ENCODE assay signal across 8 mouse cellular contexts in the genomic region with DNA sequence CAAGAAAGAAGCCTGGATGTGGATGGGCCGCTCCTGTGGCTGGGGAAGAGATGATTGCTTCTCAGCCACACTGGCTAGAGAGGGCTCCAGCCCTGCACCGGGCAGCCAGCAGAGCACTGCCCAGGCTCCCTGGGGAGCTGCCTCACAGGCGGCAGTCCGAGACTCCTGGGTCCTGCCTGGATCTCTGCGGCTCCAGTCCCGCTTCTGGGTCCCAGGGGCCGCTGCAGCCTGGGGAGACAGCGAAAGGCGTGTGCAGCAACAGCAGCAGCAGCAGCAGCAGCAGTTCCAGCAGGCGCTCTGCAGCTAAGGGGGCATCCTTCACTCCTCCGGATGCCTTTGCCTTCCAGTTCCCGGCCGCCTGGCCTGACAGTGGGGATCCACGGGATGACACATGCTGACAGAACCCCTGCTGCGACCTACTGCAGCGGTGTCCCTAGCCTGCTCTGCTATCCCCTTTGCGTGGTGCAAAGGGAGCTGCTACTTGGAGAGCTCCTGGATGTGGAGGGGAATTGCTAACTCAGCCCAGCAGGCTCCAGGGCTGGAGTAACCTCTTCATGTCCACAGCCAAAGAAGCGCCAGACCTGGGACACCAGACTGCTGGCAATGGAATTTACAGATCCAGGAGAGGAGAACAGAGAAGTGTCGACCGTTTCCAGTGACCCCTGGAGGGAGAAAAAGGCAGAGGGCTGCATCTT.
A peak's percentile ranks its signal among the peaks of the same experiment; 100 is the strongest.
DNase-seq lines count a peak whose midpoint lies in the region; ATAC-seq lines count a peak whose summit lies in the region.

No protein-coding gene starts in this region.

- peak; percentile 3 for DNase-seq in left cerebral cortex, postnatal 4 days
- no peak for DNase-seq in left cerebral cortex, postnatal 25 days (ENCODE audit: low spot score in 2 of 2)
- DNase-seq in brain, adult 2 months (ENCODE audit: low read depth, low spot score) = peak; percentile 33
- peak; percentile 49 for DNase-seq in limb, embryonic 11.5 days (ENCODE audit: low spot score)
- DNase-seq in neural tube, embryonic 11.5 days (ENCODE audit: low spot score) = peak; percentile 35
- DNase-seq in cerebellum, adult 18-20 months = no peak

- H3K4me3 ChIP-seq in heart, embryonic 13.5 days = peak overlapping the region; percentile 39
- peak overlapping the region; percentile 23; the same call in 1 of the 2 replicates for H3K4me3 ChIP-seq in limb, embryonic 11.5 days (ENCODE audit: low read depth, low read length)
- peak overlapping the region; percentile 21 for H3K4me3 ChIP-seq in neural tube, embryonic 11.5 days (ENCODE audit: low read depth, low read length)

- 4% methylated on average over 20 of the region's 20 CpGs for WGBS in heart, embryonic 13.5 days
- WGBS in limb, embryonic 11.5 days = 3% methylated on average over 20 of the region's 20 CpGs
- WGBS in neural tube, embryonic 11.5 days = 5% methylated on average over 20 of the region's 20 CpGs

- intact Hi-C loops in left cerebral cortex, postnatal 4 days (cut with DNase I) = no loop called here
- intact Hi-C loops in left cerebral cortex, postnatal 25 days (cut with DNase I) = no loop called here

- H3K27ac ChIP-seq in heart, embryonic 13.5 days (replicated peaks) = no peak overlapping the region
- H3K27ac ChIP-seq in limb, embryonic 11.5 days (replicated peaks; ENCODE audit: low read depth, low read length) = no peak overlapping the region
- H3K27ac ChIP-seq in neural tube, embryonic 11.5 days (ENCODE audit: low read depth, low read length) = no peak overlapping the region

- no peak for ATAC-seq in heart, embryonic 13.5 days (ENCODE audit: extremely low read depth, insufficient number of reproducible peaks, low FRiP score, low TSS enrichment)
- ATAC-seq in limb, embryonic 11.5 days (ENCODE audit: insufficient number of reproducible peaks, low FRiP score, low TSS enrichment, low read depth) = no peak
- ATAC-seq in neural tube, embryonic 11.5 days (ENCODE audit: insufficient read depth, low FRiP score, low TSS enrichment) = peak; percentile 16; the same call in 1 of the 2 replicates
- no peak for ATAC-seq in erythroid progenitor cell, adult 5-6 weeks (replicated peaks; ENCODE audit: low FRiP score, poor library complexity, severe bottlenecking)

- peak overlapping the region; percentile 68 for H3K4me2 ChIP-seq in heart, embryonic 13.5 days
- peak overlapping the region; percentile 58 for H3K4me2 ChIP-seq in limb, embryonic 11.5 days (ENCODE audit: low read depth, severe bottlenecking)
- peak overlapping the region; percentile 54 for H3K4me2 ChIP-seq in neural tube, embryonic 11.5 days (ENCODE audit: low read depth)

- peaks cover 15% of the 10 kb centered on the region for H3K4me1 ChIP-seq in heart, embryonic 13.5 days
- H3K4me1 ChIP-seq in limb, embryonic 11.5 days (ENCODE audit: control insufficient read depth, insufficient read depth, low read length) = no peaks in the 10 kb centered on the region
- peaks cover 8% of the 10 kb centered on the region; the same call in 1 of the 2 replicates for H3K4me1 ChIP-seq in neural tube, embryonic 11.5 days (ENCODE audit: control insufficient read depth, insufficient read depth, low read length)

- peak overlapping the region; percentile 62 for H3K9ac ChIP-seq in heart, embryonic 13.5 days
- H3K9ac ChIP-seq in limb, embryonic 11.5 days (ENCODE audit: low read length) = peak overlapping the region; percentile 52
- peak overlapping the region; percentile 55 for H3K9ac ChIP-seq in neural tube, embryonic 11.5 days (ENCODE audit: low read length)

- H3K36me3 ChIP-seq in heart, embryonic 13.5 days = no peaks in the 10 kb centered on the region
- no peaks in the 10 kb centered on the region for H3K36me3 ChIP-seq in limb, embryonic 11.5 days (ENCODE audit: control insufficient read depth, insufficient read depth, low read length)
- H3K36me3 ChIP-seq in neural tube, embryonic 11.5 days (ENCODE audit: control insufficient read depth, insufficient read depth, low read length) = no peaks in the 10 kb centered on the region

- no peaks in the 10 kb centered on the region for H3K9me3 ChIP-seq in heart, embryonic 13.5 days
- H3K9me3 ChIP-seq in limb, embryonic 11.5 days (ENCODE audit: control insufficient read depth, low read length) = no peaks in the 10 kb centered on the region
- no peaks in the 10 kb centered on the region for H3K9me3 ChIP-seq in neural tube, embryonic 11.5 days (ENCODE audit: control insufficient read depth, low read length)

- H3K27me3 ChIP-seq in heart, embryonic 13.5 days (replicated peaks) = peaks cover 30% of the 10 kb centered on the region
- H3K27me3 ChIP-seq in limb, embryonic 11.5 days (ENCODE audit: control insufficient read depth, insufficient read depth, low read length) = no peaks in the 10 kb centered on the region
- no peaks in the 10 kb centered on the region for H3K27me3 ChIP-seq in neural tube, embryonic 11.5 days (ENCODE audit: control insufficient read depth, insufficient read depth, low read length)

Comparison
In these comparisons a context has a peak if more than half of its experiments do, and no peak if none do; other contexts are left out.
1. DNase-seq: peak in left cerebral cortex, postnatal 4 days (single experiment), brain, adult 2 months (single experiment), limb, embryonic 11.5 days (single experiment) and neural tube, embryonic 11.5 days (single experiment); none in left cerebral cortex, postnatal 25 days (0 of 2) and cerebellum, adult 18-20 months (0 of 2).
2. Peak in every context shown above with its lines, with median percentiles within 50 percentile points of each other: H3K4me2 ChIP-seq, H3K4me3 ChIP-seq and H3K9ac ChIP-seq.